Mouse (Mus musculus) myocyte (in vitro differentiated cells): Measurements from ENCODE around the gene Lurap1.

Source experiments
- POLR2A ChIP-seq: IDR thresholded peaks from one replicate; pipeline ENCODE4 v1.6.1; 2011; ENCODE audit warnings: low read depth, mild to moderate bottlenecking, control low read depth, moderate library complexity; ENCODE audit not compliant: insufficient read length
- POLR2AphosphoS2 ChIP-seq: IDR thresholded peaks from one replicate; pipeline ENCODE4 v1.6.1; 2011; ENCODE audit warnings: low read depth, control low read depth; ENCODE audit not compliant: insufficient read length

DNA sequence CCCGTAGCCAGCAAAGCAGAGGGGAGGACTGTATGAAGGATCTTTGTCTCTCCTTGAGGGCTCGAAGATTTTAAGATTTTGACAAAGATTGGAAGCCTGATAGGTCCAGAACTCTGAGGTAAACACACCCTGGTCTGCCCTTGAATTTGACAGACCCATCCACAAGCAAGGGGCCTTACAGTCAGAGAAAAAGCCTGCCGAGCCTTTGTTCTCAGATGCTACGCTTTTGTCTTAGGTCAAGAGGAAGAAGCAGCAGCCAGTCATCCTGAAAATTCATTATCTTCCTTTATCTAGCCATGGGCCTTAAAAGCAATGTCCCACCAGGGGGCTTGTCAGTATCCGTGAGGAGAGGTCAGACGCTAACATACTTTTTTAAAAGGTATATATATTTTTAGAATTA lies 23.2 kb downstream of the Lurap1 start:
- TF ChIP-seq POLR2A (no peak), POLR2AphosphoS2 (no peak)
